ENCODE assay signal across 8 mouse cellular contexts in the genomic region with DNA sequence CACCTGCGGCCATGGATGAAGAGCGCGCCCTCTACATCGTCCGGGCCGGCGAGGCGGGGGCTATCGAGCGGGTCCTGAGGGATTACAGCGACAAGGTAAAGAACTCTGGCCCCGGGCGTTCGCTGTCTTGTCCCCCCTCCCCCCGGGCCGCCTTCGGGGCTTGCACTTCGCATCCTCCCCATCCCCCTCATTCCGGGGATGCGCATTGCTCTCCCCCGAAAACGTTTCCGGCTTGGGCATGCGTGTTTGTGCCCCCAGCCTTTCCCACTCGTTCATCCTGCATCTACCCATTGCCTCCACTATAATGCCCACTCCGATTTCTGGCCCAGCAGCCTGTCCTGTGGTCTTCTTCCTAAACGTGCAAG. TPM values are rescaled to one million over a fixed set of nuclear protein-coding genes. Genes with fewer than 3 reads are reported as not detected.
DNase-seq lines count a peak whose midpoint lies in the region; ATAC-seq and TF ChIP-seq lines count a peak whose summit lies in the region.

No protein-coding gene starts in this region.

- H3K27me3 ChIP-seq in kidney, postnatal 0 days (ENCODE audit: insufficient read depth, low read length), result no peaks in the 10 kb centered on the region
- H3K27me3 ChIP-seq in G1E (ENCODE audit: insufficient read depth, low read length), result no peaks in the 10 kb centered on the region
- H3K27me3 ChIP-seq in embryonic facial prominence, embryonic 10.5 days (replicated peaks; ENCODE audit: low read depth, poor library complexity, severe bottlenecking), result no peaks in the 10 kb centered on the region
- H3K27me3 ChIP-seq in midbrain, postnatal 0 days (ENCODE audit: insufficient read depth, low read length), result no peaks in the 10 kb centered on the region

- TF ChIP-seq CTCF in kidney, postnatal 0 days (IDR thresholded peaks at IDR 0.05; ENCODE audit: low read depth), result no peak
- TF ChIP-seq CTCF in G1E (IDR thresholded peaks at IDR 0.05; ENCODE audit: low read depth, low read length), result no peak
- TF ChIP-seq CTCF in layer of hippocampus, adult 2 months (conservative IDR thresholded peaks at IDR 0.05), result no peak
- peak; percentile 12 for TF ChIP-seq CTCF in midbrain, postnatal 0 days (IDR thresholded peaks at IDR 0.05)

- WGBS in kidney, postnatal 0 days, result under 1% methylated on average over 22 of the region's 27 CpGs
- under 1% methylated on average over 27 of the region's 27 CpGs for WGBS in embryonic facial prominence, embryonic 10.5 days
- WGBS in midbrain, postnatal 0 days, result under 1% methylated on average over 18 of the region's 27 CpGs

- ATAC-seq in kidney, postnatal 0 days (replicated peaks; ENCODE audit: low FRiP score, low read depth), result no peak
- ATAC-seq in G1E (ENCODE audit: extremely low read depth, insufficient number of reproducible peaks, low FRiP score, poor library complexity, severe bottlenecking), result no peak
- peak; percentile 55 for ATAC-seq in midbrain, postnatal 0 days (ENCODE audit: low FRiP score)

- H3K9me3 ChIP-seq in kidney, postnatal 0 days (replicated peaks; ENCODE audit: low read length), result no peaks in the 10 kb centered on the region
- H3K9me3 ChIP-seq in G1E (replicated peaks), result no peaks in the 10 kb centered on the region
- H3K9me3 ChIP-seq in embryonic facial prominence, embryonic 10.5 days, result no peaks in the 10 kb centered on the region
- no peaks in the 10 kb centered on the region for H3K9me3 ChIP-seq in midbrain, postnatal 0 days (ENCODE audit: low read length)

- H3K36me3 ChIP-seq in kidney, postnatal 0 days (ENCODE audit: insufficient read depth, low read length), result no peaks in the 10 kb centered on the region
- peaks cover 26% of the 10 kb centered on the region for H3K36me3 ChIP-seq in G1E (replicated peaks)
- peaks cover 9% of the 10 kb centered on the region; the same call in 1 of the 2 replicates for H3K36me3 ChIP-seq in embryonic facial prominence, embryonic 10.5 days (replicated peaks)
- H3K36me3 ChIP-seq in midbrain, postnatal 0 days (ENCODE audit: insufficient read depth, low read length), result no peaks in the 10 kb centered on the region

- peak overlapping the region; percentile 92 for H3K27ac ChIP-seq in kidney, postnatal 0 days
- H3K27ac ChIP-seq in embryonic facial prominence, embryonic 10.5 days (replicated peaks), result peak overlapping the region; percentile 97
- peak overlapping the region; percentile 99 for H3K27ac ChIP-seq in layer of hippocampus, adult 2 months
- peak overlapping the region; percentile 97 for H3K27ac ChIP-seq in midbrain, postnatal 0 days (ENCODE audit: low read depth, low read length)

- DNase-seq in kidney, postnatal 0 days (ENCODE audit: low spot score), result peak; percentile 46
- DNase-seq in kidney, adult 11 months, result no peak
- no peak for DNase-seq in G1E (ENCODE audit: low spot score)
- no peak for DNase-seq in embryonic facial prominence, embryonic 10.5 days (ENCODE audit: low spot score)
- DNase-seq in layer of hippocampus, adult 2 months (ENCODE audit: low spot score in 2 of 2), result peak; percentile 43 to 60
- DNase-seq in midbrain, postnatal 0 days (ENCODE audit: low spot score), result peak; percentile 51
- DNase-seq in ovary, postnatal 14 days (ENCODE audit: low spot score), result no peak
- no peak for DNase-seq in yolk sac, embryonic 10.5 days (ENCODE audit: low spot score)

- 0 out of 2 replicates have a peak, but pooled peaks cover 12% of the 10 kb centered on the region for H3K4me1 ChIP-seq in kidney, postnatal 0 days (replicated peaks; ENCODE audit: insufficient read depth, low read length)
- H3K4me1 ChIP-seq in G1E (ENCODE audit: insufficient read depth, low read depth, low read length), result peaks cover 18% of the 10 kb centered on the region
- H3K4me1 ChIP-seq in embryonic facial prominence, embryonic 10.5 days, result peaks cover 21% of the 10 kb centered on the region
- 0 out of 2 replicates have a peak, but pooled peaks cover 5% of the 10 kb centered on the region for H3K4me1 ChIP-seq in midbrain, postnatal 0 days (ENCODE audit: insufficient read depth, low read length)

- peak overlapping the region; percentile 85 for H3K4me3 ChIP-seq in kidney, postnatal 0 days (replicated peaks; ENCODE audit: low read depth, low read length)
- peak overlapping the region; percentile 89 for H3K4me3 ChIP-seq in G1E (ENCODE audit: low read depth, low read length)
- H3K4me3 ChIP-seq in embryonic facial prominence, embryonic 10.5 days, result peak overlapping the region; percentile 87
- peak overlapping the region; percentile 76 for H3K4me3 ChIP-seq in layer of hippocampus, adult 2 months
- H3K4me3 ChIP-seq in midbrain, postnatal 0 days (ENCODE audit: low read depth, low read length), result peak overlapping the region; percentile 73

- peak overlapping the region; percentile 80 for H3K9ac ChIP-seq in kidney, postnatal 0 days (ENCODE audit: low read depth, low read length)
- H3K9ac ChIP-seq in midbrain, postnatal 0 days (replicated peaks; ENCODE audit: low read length, poor library complexity, severe bottlenecking), result peak overlapping the region; percentile 92

- H3K4me2 ChIP-seq in kidney, postnatal 0 days (ENCODE audit: low read length), result peak overlapping the region; percentile 68
- peak overlapping the region; percentile 56 for H3K4me2 ChIP-seq in midbrain, postnatal 0 days (ENCODE audit: low read depth, low read length, poor library complexity, severe bottlenecking)

RNA-seq across cellular contexts. Expression of a gene that starts 0.3 kb away (rescaled TPM):
- polyA plus RNA-seq in kidney, postnatal 0 days (2015; fragmentation: Nextera tagmentation; extraction: Ambion mirVana), result 16.3 and 17.2 TPM in 2 replicates
- 12.2 and 16.2 TPM in 2 replicates for total RNA-seq in G1E (2014; fragmentation: Nextera tagmentation)
- total RNA-seq in G1E (2017), result 11.9 and 15.2 TPM in 2 replicates
- polyA plus RNA-seq in G1E (2012), result 1.8 and 2.0 TPM in 2 replicates
- polyA plus RNA-seq in embryonic facial prominence, embryonic 10.5 days (2016; fragmentation: Nextera tagmentation; extraction: Ambion mirVana), result 26.5 and 27.7 TPM in 2 replicates
- 10 to 100 TPM; 40.9 to 42.2 TPM for total RNA-seq in layer of hippocampus, adult 2 months (2021)
- total RNA-seq in midbrain, postnatal 0 days (2014; rRNA removed), result 48.4 and 61.2 TPM in 2 replicates
- polyA plus RNA-seq in midbrain, postnatal 0 days (2015; fragmentation: Nextera tagmentation; extraction: Ambion mirVana), result 34.5 and 34.8 TPM in 2 replicates

Comparison
In these comparisons a context has a peak if more than half of its experiments do, and no peak if none do; other contexts are left out.
1. DNase-seq: peak in kidney, postnatal 0 days (single experiment), layer of hippocampus, adult 2 months (2 of 2) and midbrain, postnatal 0 days (single experiment); none in kidney, adult 11 months (single experiment), G1E (single experiment), embryonic facial prominence, embryonic 10.5 days (single experiment), ovary, postnatal 14 days (single experiment) and yolk sac, embryonic 10.5 days (single experiment).
2. Peak in every context shown above with its lines, with median percentiles within 50 percentile points of each other: H3K27ac ChIP-seq and H3K4me3 ChIP-seq.